Mouse (Mus musculus): ENCODE measurements around the gene Slc39a11. TPM values are rescaled to one million over a fixed set of nuclear protein-coding genes. Genes with fewer than 3 reads are reported as not detected.

The Slc39a11 gene
- polyA plus RNA-seq, 1 experiment from 2014 or later, result 25.3 TPM

GRCm38 (mm10) chr11:113648690-113649352 lies 1.1 kb downstream of the Slc39a11 start, which contains the start of gene Cog1:
Gene Cog1, plus strand, starts transcription at chr11:113649169.
- Histone ChIP-seq H3K36me3 (peaks cover 29% of the 10 kb centered on the region), H3K27me3 (ENCODE audit: insufficient read depth, poor library complexity, severe bottlenecking) (peaks cover 2% of the 10 kb centered on the region; the same call in 1 of the 2 replicates), H3K9me3 (no peaks in the 10 kb centered on the region), H3K4me3 (peak within 1 kb of the TSS; percentile 77), H3K27ac (peak within 1 kb of the TSS; percentile 94), H3K4me1 (replicated peaks) (peaks cover 49% of the 10 kb centered on the region)
- WGBS, result 38% methylated on average over 26 of the region's 26 CpGs
- no peak for DNase-seq (ENCODE audit: low spot score)

DNA sequence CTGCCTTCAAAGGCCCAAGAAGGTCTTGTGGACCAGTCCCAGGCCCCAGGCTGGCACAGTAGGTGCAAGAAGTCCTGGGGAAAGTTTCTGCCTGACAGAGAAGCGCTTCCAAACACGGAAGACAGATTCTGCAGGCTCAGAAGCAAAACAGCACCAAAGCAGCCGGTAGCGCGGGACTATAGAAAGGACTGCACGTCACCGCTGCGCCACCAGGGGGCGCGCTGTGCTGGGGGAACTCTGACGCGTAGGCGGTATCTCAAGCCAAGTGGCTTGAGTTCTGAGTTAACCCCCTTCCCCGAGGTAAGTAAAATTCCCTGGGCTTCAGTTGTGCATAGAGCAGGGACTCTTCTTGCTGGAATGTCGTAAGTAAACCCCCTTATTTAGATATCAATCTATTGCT lies 1.7 kb downstream of the Slc39a11 start:
- WGBS, result 4% methylated on average over 15 of the region's 15 CpGs
- Histone ChIP-seq H3K4me1 (replicated peaks) (peaks cover 46% of the 10 kb centered on the region), H3K36me3 (peaks cover 23% of the 10 kb centered on the region), H3K4me3 (peak overlapping the region; percentile 16; the same call in 1 of the 2 replicates), H3K9me3 (no peaks in the 10 kb centered on the region), H3K27ac (peak overlapping the region; percentile 72), H3K27me3 (ENCODE audit: insufficient read depth, poor library complexity, severe bottlenecking) (peaks cover 3% of the 10 kb centered on the region; the same call in 1 of the 2 replicates)
- DNase-seq (ENCODE audit: low spot score), result peak; percentile 86

GRCm38 (mm10) chr11:113645181-113645580 lies 4.7 kb downstream of the Slc39a11 start:
- no peak overlapping the region for H3K4me3 ChIP-seq
- H3K27me3 ChIP-seq (ENCODE audit: insufficient read depth, poor library complexity, severe bottlenecking), result peaks cover 3% of the 10 kb centered on the region; the same call in 1 of the 2 replicates
- H3K27ac ChIP-seq, result no peak overlapping the region
- peaks cover 18% of the 10 kb centered on the region for H3K4me1 ChIP-seq (replicated peaks)
- no peaks in the 10 kb centered on the region for H3K36me3 ChIP-seq
- 89% methylated on average over 3 of the region's 3 CpGs for WGBS
- 0 out of 2 replicates have a peak, but pooled peaks cover under 1% of the 10 kb centered on the region for H3K9me3 ChIP-seq
- no peak for DNase-seq (ENCODE audit: low spot score)

DNA sequence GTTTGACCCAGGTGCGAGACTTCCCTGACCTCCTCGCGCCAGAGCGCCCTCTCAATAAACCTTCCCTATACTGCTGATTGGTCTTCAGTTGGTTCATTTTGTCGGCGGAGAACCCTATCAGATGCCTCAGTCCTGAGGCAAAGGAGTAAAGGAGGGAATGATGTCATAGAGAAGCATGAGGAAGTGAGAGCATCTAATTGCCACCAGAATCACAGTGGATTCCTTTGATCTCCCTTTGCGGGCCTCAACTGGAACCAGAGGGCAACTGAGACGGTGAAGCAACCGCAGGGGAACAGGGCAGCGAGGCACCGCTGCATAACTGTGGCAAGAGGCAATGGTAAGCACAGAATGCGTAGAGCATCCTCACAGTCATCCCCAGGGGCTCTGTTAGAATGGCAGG lies 11.2 kb downstream of the Slc39a11 start:
- H3K4me3 ChIP-seq, result no peak overlapping the region
- H3K27ac ChIP-seq, result no peak overlapping the region
- H3K9me3 ChIP-seq, result peaks cover 8% of the 10 kb centered on the region; the same call in 1 of the 2 replicates
- 0 out of 2 replicates have a peak, but pooled peaks cover 5% of the 10 kb centered on the region for H3K36me3 ChIP-seq
- 93% methylated on average over 12 of the region's 12 CpGs for WGBS
- H3K4me1 ChIP-seq (replicated peaks), result no peaks in the 10 kb centered on the region
- H3K27me3 ChIP-seq (ENCODE audit: insufficient read depth, poor library complexity, severe bottlenecking), result no peaks in the 10 kb centered on the region
- DNase-seq (ENCODE audit: low spot score), result no peak

DNA sequence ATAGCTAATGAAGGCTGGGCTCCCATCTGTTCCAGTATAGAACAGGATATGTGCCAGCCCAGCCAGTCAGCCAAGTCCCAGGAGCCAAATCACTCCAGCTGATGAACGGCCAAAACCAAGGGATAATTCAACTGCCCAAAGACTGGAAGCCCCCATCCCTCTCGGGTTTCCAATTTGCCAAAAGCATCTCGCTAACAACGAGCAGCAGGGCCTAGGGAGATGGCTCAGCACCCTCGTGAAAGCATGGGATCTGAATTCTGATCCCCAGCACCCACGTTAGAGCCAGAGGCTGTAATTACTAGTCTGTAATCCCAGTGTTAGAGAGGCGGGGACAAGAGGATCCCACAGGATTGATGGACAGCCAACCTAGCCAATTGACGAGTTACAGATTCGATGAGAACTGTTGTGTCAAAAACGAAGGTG lies 15.2 kb downstream of the Slc39a11 start:
- DNase-seq (ENCODE audit: low spot score), result no peak
- Histone ChIP-seq H3K4me3 (no peak overlapping the region), H3K27ac (no peak overlapping the region), H3K9me3 (peaks cover 4% of the 10 kb centered on the region; the same call in 1 of the 2 replicates), H3K4me1 (replicated peaks) (0 out of 2 replicates have a peak, but pooled peaks cover 9% of the 10 kb centered on the region), H3K36me3 (0 out of 2 replicates have a peak, but pooled peaks cover 5% of the 10 kb centered on the region), H3K27me3 (ENCODE audit: insufficient read depth, poor library complexity, severe bottlenecking) (no peaks in the 10 kb centered on the region; the same call in 1 of the 2 replicates)
- 66% methylated on average over 10 of the region's 10 CpGs for WGBS

GRCm38 (mm10) chr11:113633398-113633797 lies 16.5 kb downstream of the Slc39a11 start:
- 91% methylated on average over 5 of the region's 5 CpGs for WGBS

GRCm38 (mm10) chr11:113632303-113632702 lies 17.6 kb downstream of the Slc39a11 start:
- WGBS, result 78% methylated on average over 7 of the region's 7 CpGs
- Histone ChIP-seq H3K27ac (no peak overlapping the region), H3K27me3 (ENCODE audit: insufficient read depth, poor library complexity, severe bottlenecking) (no peaks in the 10 kb centered on the region; the same call in 1 of the 2 replicates), H3K4me3 (no peak overlapping the region), H3K9me3 (no peaks in the 10 kb centered on the region), H3K4me1 (replicated peaks) (0 out of 2 replicates have a peak, but pooled peaks cover 9% of the 10 kb centered on the region), H3K36me3 (no peaks in the 10 kb centered on the region)
- DNase-seq (ENCODE audit: low spot score), result no peak

More at GRCm38 (mm10) chr11:113633398-113633797, 16.5 kb downstream of the Slc39a11 start:
- Histone ChIP-seq H3K27ac (no peak overlapping the region), H3K36me3 (0 out of 2 replicates have a peak, but pooled peaks cover 5% of the 10 kb centered on the region), H3K4me3 (no peak overlapping the region), H3K4me1 (replicated peaks) (0 out of 2 replicates have a peak, but pooled peaks cover 9% of the 10 kb centered on the region), H3K27me3 (ENCODE audit: insufficient read depth, poor library complexity, severe bottlenecking) (no peaks in the 10 kb centered on the region; the same call in 1 of the 2 replicates), H3K9me3 (peaks cover 4% of the 10 kb centered on the region; the same call in 1 of the 2 replicates)
- no peak for DNase-seq (ENCODE audit: low spot score)

- WGBS, result 78% methylated on average over 8 of the region's 8 CpGs
- no peak overlapping the region for H3K4me3 ChIP-seq
- H3K27me3 ChIP-seq (ENCODE audit: insufficient read depth, poor library complexity, severe bottlenecking), result no peaks in the 10 kb centered on the region; the same call in 1 of the 2 replicates
- H3K36me3 ChIP-seq, result no peaks in the 10 kb centered on the region
- no peak overlapping the region for H3K27ac ChIP-seq
- no peaks in the 10 kb centered on the region for H3K9me3 ChIP-seq
- 0 out of 2 replicates have a peak, but pooled peaks cover 9% of the 10 kb centered on the region for H3K4me1 ChIP-seq (replicated peaks)
- no peak for DNase-seq (ENCODE audit: low spot score)
These were observed 18.0 kb downstream of the Slc39a11 start for GRCm38 (mm10) chr11:113631862-113632261.

- no peak for DNase-seq (ENCODE audit: low spot score)
- Histone ChIP-seq H3K9me3 (no peaks in the 10 kb centered on the region), H3K27ac (no peak overlapping the region), H3K27me3 (ENCODE audit: insufficient read depth, poor library complexity, severe bottlenecking) (no peaks in the 10 kb centered on the region; the same call in 1 of the 2 replicates), H3K4me3 (no peak overlapping the region), H3K4me1 (replicated peaks) (0 out of 2 replicates have a peak, but pooled peaks cover 9% of the 10 kb centered on the region), H3K36me3 (no peaks in the 10 kb centered on the region)
- WGBS, result 80% methylated on average over 8 of the region's 8 CpGs
These were observed 18.6 kb downstream of the Slc39a11 start for GRCm38 (mm10) chr11:113631302-113631701.

DNA sequence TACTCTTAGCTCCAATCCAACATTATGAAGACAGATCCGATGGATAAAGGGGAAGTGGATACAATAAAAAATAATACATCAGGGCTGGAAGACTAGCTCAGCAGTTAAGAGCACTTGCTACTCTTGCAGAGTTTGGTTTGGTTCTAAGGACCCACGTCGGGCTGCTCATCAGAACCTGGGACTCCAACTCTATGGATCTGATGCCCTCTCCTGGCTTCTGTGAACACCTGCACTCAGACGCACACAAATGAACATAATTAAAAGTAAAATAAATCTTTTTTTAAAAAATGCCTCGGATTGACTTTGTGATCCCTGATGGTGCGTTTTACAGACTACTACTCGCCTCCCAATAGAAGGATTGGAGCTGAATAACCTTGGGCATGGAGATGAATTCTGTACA lies 19.2 kb downstream of the Slc39a11 start:
- Histone ChIP-seq H3K27ac (no peak overlapping the region), H3K4me1 (replicated peaks) (0 out of 2 replicates have a peak, but pooled peaks cover 9% of the 10 kb centered on the region), H3K4me3 (no peak overlapping the region), H3K27me3 (ENCODE audit: insufficient read depth, poor library complexity, severe bottlenecking) (no peaks in the 10 kb centered on the region; the same call in 1 of the 2 replicates), H3K9me3 (no peaks in the 10 kb centered on the region), H3K36me3 (no peaks in the 10 kb centered on the region)
- DNase-seq (ENCODE audit: low spot score), result no peak
- 59% methylated on average over 7 of the region's 7 CpGs for WGBS

- H3K27ac ChIP-seq, result no peak overlapping the region
- H3K9me3 ChIP-seq, result no peaks in the 10 kb centered on the region
- peak; percentile 25 for DNase-seq (ENCODE audit: low spot score)
- H3K4me3 ChIP-seq, result no peak overlapping the region
- WGBS, result 55% methylated on average over 4 of the region's 4 CpGs
- peaks cover 21% of the 10 kb centered on the region for H3K36me3 ChIP-seq
- H3K27me3 ChIP-seq (ENCODE audit: insufficient read depth, poor library complexity, severe bottlenecking), result no peaks in the 10 kb centered on the region; the same call in 1 of the 2 replicates
- H3K4me1 ChIP-seq (replicated peaks), result 0 out of 2 replicates have a peak, but pooled peaks cover 10% of the 10 kb centered on the region
These were observed 22.1 kb downstream of the Slc39a11 start for GRCm38 (mm10) chr11:113627785-113628184.

- Histone ChIP-seq H3K27me3 (ENCODE audit: insufficient read depth, poor library complexity, severe bottlenecking) (peaks cover 17% of the 10 kb centered on the region), H3K27ac (no peak overlapping the region), H3K4me1 (replicated peaks) (peaks cover 18% of the 10 kb centered on the region), H3K9me3 (no peaks in the 10 kb centered on the region), H3K4me3 (no peak overlapping the region), H3K36me3 (peaks cover 21% of the 10 kb centered on the region)
- DNase-seq (ENCODE audit: low spot score), result no peak
- 93% methylated on average over 18 of the region's 18 CpGs for WGBS
These were observed 24.4 kb downstream of the Slc39a11 start for GRCm38 (mm10) chr11:113625437-113625836.

DNA sequence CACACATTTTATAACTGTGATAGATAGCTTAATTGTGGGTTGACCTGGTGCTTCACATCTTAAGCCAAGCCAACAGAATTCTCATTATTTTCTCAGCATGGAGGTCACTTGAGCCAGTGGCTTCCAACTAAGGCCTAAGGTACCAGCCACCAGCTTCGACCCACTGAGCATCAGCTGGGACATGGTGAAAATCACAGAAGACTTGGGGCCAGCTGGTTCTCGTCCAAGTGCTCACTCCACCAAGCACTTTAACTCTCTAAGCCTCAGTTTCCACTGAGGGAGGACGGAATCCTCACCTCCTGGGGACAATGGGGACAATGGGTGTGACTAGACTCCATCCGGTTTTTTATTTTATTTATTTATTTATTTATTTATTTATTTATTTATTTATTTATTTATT lies 27.9 kb downstream of the Slc39a11 start:
- H3K4me3 ChIP-seq, result no peak overlapping the region
- H3K27ac ChIP-seq, result no peak overlapping the region
- H3K4me1 ChIP-seq (replicated peaks), result peaks cover 52% of the 10 kb centered on the region
- WGBS, result 88% methylated on average over 4 of the region's 4 CpGs
- peaks cover 21% of the 10 kb centered on the region for H3K36me3 ChIP-seq
- H3K9me3 ChIP-seq, result no peaks in the 10 kb centered on the region
- no peak for DNase-seq (ENCODE audit: low spot score)
- H3K27me3 ChIP-seq (ENCODE audit: insufficient read depth, poor library complexity, severe bottlenecking), result peaks cover 45% of the 10 kb centered on the region

Data from hindbrain, embryonic 10.5 days (tissue).